Mouse (Mus musculus) thymus, postnatal 36 days (tissue): ENCODE results near the gene Dbp.
"Not testable (repeated sequence)": the region's sequence is repeated elsewhere in the genome, so short reads cannot be mapped to it uniquely, and the experiment has no call there.

Source experiments
- DNase-seq, 2 experiments: peaks; one replicate each; pipeline ENCODE4 v3.0.0; 2022; ENCODE audit warnings: mixed read lengths in 2 of 2

The Dbp gene

GRCm38 (mm10) chr7:45704730-45705442, at the start of gene Dbp:
Gene Dbp (plus strand): TSS chr7:45705088.
- peak; percentile 97 to 100 for DNase-seq

DNA sequence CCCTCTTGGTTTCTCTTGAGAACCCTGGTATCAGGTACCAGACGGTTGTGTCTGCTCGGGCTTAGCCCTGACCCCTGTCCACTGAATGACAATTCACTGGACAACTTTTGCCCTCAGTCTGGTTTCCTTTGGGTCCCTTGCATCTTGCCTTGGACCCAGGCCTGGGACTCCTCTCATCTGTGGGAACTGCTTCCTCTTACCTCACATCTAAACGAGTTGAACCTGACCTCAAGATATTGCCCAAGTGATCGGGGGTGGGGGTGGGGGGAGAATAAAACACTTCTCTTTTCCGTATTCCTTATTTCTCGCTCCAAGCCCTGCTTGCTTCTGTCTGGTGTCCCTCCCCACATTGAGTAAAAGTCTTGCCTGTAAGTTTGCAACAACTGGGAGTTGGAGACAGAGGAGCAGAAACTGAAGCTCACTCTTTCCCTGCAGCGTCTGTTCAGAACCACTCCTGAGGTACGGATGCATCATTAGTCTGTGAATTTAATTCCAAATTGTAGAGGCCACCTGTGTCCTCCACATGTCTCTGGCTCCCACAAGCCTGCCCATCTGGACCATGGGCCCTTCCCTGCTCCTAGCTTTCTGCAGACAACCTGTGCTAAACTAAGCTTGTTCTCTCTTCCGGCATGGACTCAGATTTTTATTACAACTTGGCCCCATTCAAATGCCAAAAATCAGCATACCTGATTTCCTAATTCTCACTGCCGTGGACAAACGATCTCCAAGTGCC, 44.0 kb upstream of the Dbp start:
- DNase-seq, result no peak

DNA sequence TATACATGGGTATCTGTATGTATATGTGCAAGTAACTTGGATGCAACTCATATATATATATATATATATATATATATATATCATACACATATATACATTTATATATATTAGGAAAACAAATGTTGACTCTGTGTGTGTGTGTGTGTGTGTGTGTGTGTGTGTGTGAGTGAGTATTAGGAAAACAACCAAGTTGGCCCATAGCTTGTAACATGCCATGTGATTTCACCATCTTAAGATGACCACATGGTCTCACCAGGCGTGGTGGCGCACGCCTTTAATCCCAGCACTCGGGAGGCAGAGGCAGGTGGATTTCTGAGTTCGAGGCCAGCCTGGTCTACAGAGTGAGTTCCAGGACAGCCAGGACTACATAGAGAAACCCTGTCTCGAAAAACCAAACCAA, 43.2 kb upstream of the Dbp start:
- DNase-seq, result not testable (repeated sequence)

DNA sequence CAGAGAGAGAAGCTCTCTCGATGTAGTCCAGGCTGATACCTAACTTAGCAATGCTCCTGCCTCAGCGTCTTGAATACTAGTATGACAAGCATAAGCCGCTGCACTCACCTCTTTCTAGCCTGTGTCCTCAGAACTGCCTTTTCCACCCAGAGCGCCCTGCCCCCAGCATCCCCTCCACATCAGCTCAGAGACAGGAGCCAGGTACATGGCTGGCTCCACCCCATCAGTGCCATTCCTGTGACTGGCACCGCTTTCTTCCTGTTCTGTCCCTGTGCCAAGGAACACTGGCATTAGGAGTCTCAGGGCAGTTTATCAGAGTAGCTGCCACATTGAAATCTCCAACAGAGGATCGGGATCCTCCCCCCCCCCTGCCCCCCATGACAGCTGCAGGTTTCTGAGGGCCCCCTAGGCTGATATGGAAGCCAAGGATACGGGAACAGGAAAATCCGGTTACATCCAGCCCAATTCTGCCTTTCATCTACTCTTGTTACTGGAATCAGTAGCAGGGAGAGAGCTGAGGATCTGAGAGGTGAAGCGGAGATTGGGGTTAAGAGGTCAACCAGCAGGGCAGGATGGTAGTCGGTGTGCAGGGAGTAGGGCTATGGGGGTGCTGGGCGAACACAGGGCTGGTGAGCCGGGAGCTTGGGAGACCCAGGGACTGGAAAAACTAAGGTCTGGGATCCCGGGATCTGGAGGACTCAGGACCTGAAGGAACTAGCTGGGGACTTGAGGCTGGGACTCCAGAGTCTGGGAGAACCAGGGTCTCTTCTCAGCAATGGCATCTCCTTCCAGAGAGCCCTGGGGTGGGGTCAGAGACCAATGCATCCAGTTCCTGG, 39.4 kb upstream of the Dbp start:
- no peak for DNase-seq

GRCm38 (mm10) chr7:45666161-45666560, 38.7 kb upstream of the Dbp start, which contains the start of gene Fut2:
Gene Fut2 (minus strand): TSS chr7:45666394.
- no peak for DNase-seq

DNA sequence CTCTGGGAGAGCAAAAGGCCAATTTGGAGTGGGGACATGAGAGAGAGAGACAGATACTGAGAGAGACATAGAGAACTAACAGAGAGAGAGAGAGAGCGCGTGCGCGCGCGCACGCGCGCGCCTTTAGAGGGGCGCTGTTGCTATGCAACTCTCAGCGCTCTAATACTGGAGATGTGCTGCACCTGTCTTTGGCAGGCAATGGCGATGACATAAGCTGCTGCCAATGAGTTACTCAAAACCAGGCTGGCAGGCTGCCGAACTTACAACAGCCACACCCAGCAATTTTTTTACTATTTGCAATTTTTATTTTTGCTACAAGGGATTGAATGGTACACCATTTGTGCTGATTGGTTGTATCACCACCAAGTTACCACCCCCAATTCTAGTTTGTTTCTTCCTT, 37.1 kb upstream of the Dbp start:
- DNase-seq, result no peak

DNA sequence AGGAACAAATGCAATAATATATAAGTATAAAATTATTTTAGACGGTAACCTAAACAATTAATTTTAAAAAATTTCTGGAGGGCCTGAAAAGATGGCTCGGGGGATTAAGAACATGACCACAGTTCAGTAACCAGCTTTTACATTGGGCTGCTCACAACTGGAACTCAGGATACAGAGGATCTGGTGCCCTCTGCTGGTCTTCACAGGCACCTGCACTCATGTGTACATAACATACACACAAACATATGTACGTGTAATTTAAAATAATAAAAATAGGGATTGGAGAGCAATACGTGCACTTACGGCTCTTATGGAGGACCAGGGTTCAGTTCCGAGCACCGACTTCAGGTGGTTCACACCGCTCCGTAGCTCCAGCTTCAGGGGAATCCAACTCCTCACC, 36.0 kb upstream of the Dbp start:
- no peak for DNase-seq

DNA sequence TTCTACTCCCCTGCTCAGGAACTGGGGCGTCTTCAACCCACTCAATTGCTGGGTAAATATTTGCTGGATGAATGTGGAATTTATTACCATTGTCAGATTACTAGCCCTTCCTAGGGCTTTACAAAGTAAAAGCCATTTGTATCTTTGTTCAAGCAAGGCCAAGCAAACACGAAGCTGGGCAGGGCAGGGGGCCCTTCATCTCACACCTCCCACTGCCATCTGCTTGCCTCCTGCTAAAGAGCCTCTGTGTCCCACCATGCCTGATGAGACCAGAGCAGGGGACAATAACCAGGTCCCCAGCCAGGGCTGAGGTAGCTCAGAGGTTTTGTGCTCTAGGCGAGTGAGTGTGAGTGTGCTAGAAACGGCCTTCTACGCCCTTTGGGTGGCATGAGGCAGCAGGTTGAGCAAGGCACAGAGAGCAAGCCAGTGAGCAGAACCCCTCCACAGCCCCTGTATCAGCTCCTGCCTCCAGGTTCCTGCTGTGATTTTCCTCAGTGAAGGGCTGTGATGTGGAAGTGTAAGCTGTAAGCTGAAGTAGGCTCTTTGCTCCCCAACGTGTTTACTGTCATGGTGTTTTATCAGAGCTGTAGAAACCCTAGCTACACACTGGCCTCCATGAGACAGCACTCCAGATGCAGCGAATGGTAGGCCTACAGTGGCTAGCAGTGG, 27.1 kb upstream of the Dbp start:
- no peak for DNase-seq

DNA sequence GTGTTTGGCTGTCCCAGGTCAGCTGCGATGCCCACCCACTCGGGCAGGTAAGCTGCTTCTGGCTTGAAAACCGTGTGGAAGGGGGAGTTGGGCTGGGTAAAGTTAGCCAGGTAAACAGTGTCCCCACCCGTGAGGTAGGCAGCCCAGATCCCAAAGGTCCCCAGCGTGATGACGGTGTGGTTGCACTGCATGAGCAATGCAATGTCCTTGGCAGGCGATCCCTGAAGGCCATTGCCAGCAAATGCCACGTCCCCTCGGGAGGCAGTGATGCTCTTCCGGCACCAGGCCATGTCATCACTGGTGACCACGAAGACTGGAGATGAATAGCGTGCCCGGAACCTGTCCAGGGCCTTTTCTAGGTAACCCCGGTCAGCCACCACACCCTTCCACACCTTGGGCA, 26.4 kb upstream of the Dbp start:
- no peak for DNase-seq

DNA sequence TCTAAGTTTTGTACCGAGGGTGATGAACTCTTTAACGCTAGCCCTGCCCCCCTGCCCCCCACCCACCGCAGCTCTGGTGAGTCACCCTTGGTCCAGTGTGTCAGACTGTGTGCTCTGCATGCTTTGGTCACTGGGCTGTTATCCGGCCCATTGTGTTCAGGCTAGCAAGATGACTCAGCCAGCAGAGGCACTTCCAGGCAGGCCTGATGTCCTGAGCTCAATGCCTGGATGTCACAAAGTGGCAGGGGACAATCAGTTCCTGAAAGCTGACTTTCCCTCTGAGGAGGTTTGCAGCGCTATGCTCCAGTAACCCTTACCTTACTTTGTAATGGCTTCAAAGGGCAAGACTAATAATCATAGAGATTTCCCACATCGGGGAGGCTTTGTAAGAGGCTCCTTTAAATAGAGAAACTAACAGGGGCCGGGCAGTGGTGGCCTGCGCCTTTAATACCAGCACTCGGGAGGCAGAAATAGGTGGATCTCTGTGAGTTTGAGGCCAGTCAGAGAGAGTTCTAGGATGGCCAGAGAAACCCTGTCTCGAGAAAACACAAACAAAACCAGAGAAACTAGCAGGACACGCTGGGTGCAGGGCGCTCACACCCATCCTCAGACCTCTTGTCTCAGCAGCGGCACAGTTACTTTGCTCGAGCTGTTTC, 24.8 kb upstream of the Dbp start:
- no peak for DNase-seq

- no peak for DNase-seq
Observed at GRCm38 (mm10) chr7:45681046-45681736, 23.7 kb upstream of the Dbp start.

- peak; percentile 81 to 83 for DNase-seq
Observed at GRCm38 (mm10) chr7:45682144-45683126, 22.5 kb upstream of the Dbp start.

GRCm38 (mm10) chr7:45683396-45684050, 21.4 kb upstream of the Dbp start, which contains the start of gene Ntn5:
Gene Ntn5 (plus strand): TSS chr7:45684022.
- DNase-seq, result no peak

- no peak for DNase-seq
Observed at GRCm38 (mm10) chr7:45685811-45686210, 19.1 kb upstream of the Dbp start.

- DNase-seq, result no peak
Observed at GRCm38 (mm10) chr7:45686841-45687240, 18.0 kb upstream of the Dbp start.

GRCm38 (mm10) chr7:45689099-45689498, 15.8 kb upstream of the Dbp start:
- no peak for DNase-seq

DNA sequence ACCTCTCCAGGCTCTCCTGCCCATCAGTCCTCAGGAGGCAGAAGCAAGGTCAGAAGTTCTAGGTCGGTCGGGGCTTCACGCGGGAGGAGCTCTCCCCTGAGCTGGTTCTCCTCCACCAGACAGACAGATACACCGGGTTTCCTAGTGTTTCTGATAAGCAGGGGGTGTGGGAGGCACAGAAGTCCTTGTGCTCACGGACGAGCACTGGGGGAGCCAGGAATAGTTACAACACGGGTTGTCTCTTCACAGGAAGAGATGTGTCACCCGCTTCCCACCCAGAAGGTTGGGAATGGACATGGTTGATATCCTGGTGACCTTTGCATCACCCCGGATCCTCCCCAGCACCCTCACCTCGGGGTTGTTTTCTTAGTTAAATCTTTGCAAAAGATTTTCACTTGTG, 15.1 kb upstream of the Dbp start:
- DNase-seq, result no peak

DNA sequence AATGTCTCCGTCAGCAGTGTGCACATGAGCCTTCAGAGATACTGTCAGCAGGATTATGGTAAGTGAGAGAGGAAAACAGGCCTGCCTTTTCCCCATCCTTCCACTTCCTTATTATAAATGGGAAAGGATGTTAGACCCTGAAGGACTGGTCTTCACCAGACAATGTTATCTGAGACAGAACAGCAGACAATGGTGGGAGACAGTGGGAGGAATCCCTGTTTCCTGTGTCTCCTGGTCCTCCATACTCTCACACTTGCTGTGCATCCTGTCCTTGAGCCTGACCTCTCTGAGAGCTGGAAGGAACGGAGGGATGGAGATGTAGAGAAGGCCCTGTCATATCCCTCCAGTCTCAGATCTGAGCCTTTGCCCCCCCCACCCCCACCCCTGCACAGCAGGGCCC, 12.5 kb upstream of the Dbp start:
- DNase-seq, result no peak

DNA sequence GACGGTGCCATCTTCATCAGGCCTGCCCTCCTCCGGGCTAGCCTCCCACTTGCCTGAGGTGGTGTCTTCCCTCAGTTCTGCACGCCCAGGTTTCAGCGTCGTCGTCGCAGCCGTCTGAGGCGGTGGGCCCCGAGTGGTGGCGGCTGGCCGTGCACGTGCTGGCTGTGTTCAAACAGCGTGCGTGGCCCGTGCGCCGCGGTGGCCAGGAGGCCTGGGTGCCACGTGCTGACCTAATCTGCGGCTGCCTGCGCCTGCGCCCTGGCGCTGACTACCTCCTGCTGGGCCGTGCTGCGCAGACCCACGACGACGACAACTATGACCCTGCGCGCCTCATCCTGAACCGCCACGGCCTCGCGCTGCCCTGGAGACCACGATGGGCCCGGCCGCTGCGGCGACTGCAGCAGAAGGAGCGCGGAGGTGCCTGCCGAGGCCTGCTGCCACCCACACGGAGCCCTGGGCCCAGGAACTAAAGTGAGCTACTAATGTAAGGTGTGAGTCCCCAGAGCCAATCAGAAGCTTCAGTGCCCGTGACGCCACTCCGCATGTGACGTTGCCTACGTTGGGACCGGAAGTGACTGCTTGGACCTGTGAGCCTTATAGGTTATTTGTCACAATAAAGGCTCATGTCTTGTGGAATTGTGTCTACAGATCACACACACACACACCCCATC, 10.8 kb upstream of the Dbp start, which contains the start of gene Sec1:
Gene Sec1, minus strand, starts transcription at position 482 of the 671 bp plus-strand sequence.
- no peak for DNase-seq
